Mouse (Mus musculus): ENCODE measurements around the gene Pgam1.
"Not testable (repeated sequence)": the region's sequence is repeated elsewhere in the genome, so short reads cannot be mapped to it uniquely, and the experiment has no call there.

Gene Pgam1

DNA sequence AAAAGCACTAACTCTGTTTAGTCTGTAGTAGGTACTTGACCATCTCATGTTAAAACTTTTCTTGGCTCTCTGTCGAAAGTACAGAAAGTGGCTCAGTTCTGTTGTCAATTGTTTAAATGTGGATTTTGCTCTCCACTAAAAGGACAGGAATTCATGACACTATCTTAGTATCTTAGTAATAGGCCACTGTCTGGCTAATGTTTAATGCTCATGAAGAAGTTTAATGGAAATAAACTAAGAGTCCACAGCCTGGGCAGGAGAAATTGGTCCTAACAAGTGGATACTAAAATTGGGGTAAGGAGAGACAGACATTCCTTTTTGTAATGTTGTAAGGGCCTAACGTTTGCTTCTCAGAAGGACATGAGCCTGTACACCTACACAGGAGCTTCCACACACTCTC lies 1.3 kb upstream of the Pgam1 start:
- DNase-seq (ENCODE audit: low spot score in 2 of 2) = no peak

DNA sequence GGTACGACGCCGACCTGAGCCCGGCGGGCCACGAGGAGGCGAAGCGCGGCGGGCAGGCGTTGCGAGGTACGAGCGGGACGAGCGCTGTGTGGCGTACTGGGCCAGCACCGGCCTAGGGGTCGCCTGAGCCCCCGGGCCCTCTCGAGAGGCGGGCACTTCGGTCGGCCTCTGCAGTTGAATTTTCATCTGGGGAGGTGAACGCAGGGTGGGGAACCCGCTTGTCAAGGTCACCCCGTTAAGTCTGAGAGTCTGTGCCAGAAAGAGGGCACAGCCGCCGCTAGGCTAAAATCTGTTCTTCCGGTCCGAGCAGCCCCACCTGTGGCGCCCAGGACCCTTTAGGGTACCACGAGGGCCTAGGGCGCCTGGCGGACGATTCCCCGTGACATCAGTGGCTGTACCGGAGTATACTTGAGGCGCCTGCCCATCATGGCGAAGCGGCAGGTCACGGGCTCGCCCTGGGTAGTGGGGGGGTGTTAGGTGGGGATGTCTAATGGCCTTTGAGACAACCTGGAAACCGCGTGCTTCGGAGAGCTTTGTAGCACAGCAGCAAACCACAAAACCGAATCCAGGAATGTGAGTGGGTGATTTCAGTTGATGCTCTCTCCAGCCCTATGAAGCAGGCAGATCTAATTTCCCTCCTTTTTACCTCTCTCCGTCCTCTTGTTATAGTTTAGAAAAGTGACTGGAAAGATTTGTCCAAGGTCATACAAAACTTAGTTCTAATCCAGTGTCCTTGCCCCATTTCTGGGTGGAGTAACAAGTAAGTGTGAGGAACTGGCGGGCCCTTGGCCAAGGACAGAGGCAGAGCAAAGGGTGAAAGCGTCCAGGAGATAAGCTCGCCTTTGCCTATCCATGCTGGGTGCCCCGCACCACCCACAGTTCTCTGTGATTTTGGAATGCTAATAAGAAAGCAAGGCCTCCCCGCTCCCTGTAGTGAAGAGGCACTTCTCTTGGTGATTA lies 678 bp downstream of the Pgam1 start:
- peak in 1 of 2 experiments; percentile 50 for DNase-seq (ENCODE audit: low spot score in 2 of 2)

GRCm38 (mm10) chr19:41913774-41914591 lies 2.3 kb downstream of the Pgam1 start:
- no peak for DNase-seq (ENCODE audit: low spot score in 2 of 2)

- not testable (repeated sequence) for DNase-seq (ENCODE audit: low spot score in 2 of 2)
These were observed 2.8 kb downstream of the Pgam1 start for GRCm38 (mm10) chr19:41914592-41914882.

DNA sequence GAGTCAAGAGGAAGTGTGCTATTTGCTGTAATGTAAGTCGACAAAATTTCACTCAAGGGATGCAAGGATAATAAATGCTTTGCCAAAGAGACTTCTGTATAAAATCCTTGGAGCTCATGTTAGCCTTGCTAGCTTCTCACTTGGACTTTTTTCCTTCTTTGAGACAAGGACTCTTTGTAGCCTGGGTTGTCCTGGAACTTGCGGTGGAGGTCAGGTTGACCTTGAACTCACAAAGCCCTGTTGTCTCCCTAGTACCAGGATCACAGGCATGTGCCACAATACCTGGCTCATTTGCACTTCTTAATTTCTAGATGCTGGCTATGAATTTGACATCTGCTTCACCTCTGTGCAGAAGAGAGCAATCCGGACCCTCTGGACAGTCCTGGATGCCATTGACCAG lies 3.6 kb downstream of the Pgam1 start:
- DNase-seq (ENCODE audit: low spot score in 2 of 2) = no peak

DNA sequence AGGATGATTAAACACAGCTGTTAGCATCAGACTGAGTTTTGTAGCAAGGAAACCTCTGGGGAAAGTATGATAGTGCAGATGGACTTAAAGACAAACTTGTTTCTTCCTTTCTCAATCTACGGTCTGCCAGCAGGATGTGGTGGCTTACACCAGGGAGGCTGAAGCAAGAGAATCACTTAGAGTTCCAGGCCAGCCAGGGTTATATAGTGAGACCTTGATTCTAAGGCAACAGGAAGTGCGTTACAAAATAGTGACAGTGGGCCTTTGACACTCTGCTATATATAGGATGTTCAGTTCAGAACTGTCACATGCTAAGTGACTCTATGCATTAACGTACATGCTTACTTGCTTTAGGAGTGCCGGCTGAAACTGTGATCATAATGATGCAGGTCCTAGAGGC lies 5.1 kb downstream of the Pgam1 start:
- no peak for DNase-seq (ENCODE audit: low spot score in 2 of 2)

GRCm38 (mm10) chr19:41919471-41919870 lies 7.7 kb downstream of the Pgam1 start:
- no peak for DNase-seq (ENCODE audit: low spot score in 2 of 2)

- DNase-seq (ENCODE audit: low spot score in 2 of 2) = no peak
These were observed 8.8 kb downstream of the Pgam1 start for GRCm38 (mm10) chr19:41920412-41921067.

- DNase-seq (ENCODE audit: low spot score in 2 of 2) = no peak
These were observed 21.0 kb downstream of the Pgam1 start for GRCm38 (mm10) chr19:41932686-41933085.

DNA sequence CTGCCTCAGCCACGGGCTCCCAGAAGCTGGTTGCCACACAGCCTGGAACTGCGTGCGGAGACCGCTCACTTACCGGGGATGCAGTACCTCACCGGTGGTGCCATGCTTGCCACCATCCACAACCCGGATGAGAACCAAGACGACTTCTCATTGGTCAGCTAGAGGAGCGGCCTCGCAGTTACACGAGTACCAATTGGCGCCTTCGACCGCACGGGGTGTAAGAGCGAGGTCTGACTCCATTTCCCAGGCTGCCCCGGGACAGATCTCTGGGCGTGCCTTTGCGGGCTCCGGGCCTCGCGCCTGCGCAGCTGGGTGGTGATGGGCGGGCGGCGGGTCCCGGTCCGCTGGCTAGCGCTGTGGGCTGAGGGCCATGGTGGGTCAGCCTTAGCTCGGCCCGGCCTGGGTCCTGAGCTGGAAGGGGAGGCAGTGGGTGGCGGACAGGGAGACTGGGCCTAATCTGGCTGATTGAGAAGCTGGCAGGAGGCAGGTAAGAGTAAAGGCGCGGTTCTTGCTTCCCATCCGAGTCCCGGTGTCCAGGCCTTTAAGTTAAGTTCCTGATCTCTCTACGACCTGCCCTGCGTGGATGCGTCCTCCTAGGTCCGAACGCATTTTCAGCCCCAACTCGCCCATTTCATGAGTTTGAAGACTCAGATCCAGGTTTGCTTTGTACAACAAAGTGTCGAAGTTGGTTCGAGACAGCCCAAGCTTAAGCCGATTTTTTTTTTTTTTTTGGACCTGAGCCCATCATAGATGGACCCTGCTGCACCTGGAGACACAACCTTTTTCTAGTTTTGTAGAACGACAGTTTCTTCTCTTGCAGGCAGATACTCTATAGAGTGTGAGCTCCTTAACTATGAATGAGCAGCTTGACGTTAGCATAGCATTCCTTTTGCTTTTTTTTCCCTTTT lies 21.7 kb downstream of the Pgam1 start, which contains the start of the genes Exosc1 and Zdhhc16:
Exosc1 (minus strand) TSS at position 245 of the 908 bp plus-strand sequence.
Zdhhc16 (plus strand) TSS at position 302 of the 908 bp plus-strand sequence.
- DNase-seq (ENCODE audit: low spot score in 2 of 2) = peak; percentile 95 to 98

- DNase-seq (ENCODE audit: low spot score in 2 of 2) = no peak
These were observed 22.4 kb downstream of the Pgam1 start for GRCm38 (mm10) chr19:41934124-41934523.

- DNase-seq (ENCODE audit: low spot score in 2 of 2) = no peak
These were observed 24.2 kb downstream of the Pgam1 start for GRCm38 (mm10) chr19:41935921-41936320.

- DNase-seq (ENCODE audit: low spot score in 2 of 2) = no peak
These were observed 26.8 kb downstream of the Pgam1 start for GRCm38 (mm10) chr19:41938539-41938938.

DNA sequence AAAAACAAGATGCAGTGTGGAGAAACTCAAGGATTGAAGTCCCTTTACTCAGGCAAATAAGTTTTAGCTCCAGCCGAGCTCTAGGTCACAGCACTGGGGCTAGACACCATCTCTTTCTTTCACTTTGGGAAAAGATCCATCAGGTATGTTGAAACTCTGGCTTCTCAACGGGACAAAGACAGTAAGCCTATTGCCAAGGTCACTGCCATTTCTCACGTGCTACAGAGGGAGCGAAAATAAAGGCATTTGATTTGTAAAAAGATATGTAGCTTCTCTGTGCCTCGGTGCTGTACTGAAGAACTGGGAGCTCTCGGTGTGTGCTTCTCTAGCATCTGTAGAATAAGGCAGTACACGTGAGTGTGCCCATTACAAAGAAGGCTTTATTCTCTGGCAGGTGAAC lies 32.1 kb downstream of the Pgam1 start:
- DNase-seq (ENCODE audit: low spot score in 2 of 2) = no peak

DNA sequence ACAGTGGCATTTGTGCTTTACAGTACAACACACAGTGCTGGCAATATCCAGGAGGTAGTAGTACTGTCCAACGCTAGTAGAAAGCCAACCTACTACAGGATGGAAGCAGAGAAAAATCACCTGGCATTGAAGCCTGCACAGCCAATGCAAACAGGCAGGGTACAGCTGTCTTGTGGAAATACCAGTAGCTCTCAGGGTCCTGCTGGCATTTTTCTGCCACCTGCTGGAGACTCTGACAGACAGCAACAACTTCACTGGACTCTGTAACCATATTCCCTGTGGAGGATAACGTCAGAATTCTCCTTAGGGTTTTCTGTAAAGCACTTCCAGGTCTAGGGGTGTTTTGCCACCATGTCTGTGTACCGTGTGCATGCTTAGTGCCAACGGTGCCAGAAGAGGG lies 40.6 kb downstream of the Pgam1 start:
- DNase-seq (ENCODE audit: low spot score in 2 of 2) = no peak

- no peak for DNase-seq (ENCODE audit: low spot score in 2 of 2)
These were observed 41.9 kb downstream of the Pgam1 start for GRCm38 (mm10) chr19:41953574-41953973.
